Mouse (Mus musculus): ENCODE measurements around the gene Tmem273.

Tmem273 gene

DNA sequence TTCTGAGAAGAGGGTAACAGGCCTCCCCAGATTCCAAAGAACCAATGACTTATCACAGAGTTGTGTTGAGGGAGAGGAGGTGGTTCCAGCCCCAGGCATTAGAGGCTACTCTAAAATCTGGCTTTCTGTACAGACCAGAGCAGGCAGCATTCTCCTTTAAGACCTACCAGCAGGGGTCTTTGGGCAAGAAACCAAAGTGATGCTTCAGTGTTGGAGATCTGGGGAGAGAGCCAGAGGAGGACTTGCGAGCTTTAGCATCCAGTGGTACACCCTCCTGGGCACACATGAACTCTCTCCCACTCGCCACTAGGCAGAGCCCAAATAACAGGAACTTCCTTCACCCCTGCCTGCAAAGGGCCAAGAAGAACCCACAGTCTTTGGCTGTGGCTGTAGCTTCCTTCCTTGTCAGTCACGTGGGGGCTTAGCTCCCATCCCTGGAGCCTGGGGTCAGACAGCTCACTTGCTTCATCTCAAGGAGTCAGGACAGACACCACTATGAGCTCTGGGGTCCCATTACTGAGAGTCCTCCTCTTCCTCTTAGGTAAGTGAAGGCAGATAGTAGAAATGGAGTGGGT lies at the start of gene Tmem273:
Gene Tmem273 (plus strand): TSS at position 408 of the 575 bp plus-strand sequence.
- no peak for DNase-seq

DNA sequence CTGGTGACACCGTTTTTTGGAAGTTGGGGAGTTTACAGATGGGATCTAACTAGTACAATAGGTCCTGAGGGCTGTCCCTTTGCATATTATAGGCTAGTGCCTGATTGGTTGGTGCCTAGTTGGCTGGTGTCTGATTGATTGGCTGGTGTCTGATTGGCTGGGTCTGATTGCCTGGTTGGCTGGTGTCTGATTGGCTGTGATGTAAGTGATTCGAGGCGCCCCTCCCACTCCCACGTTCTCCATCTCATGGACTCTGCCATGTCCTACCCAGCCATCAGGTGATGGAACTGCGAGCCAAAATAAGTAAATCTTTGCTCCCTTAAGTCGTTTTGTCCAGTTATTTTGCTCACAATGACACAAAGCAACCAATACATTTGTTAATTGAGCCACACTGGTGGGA lies 49.2 kb upstream of the Tmem273 start:
- no peak for DNase-seq

- no peak for DNase-seq
These were observed 47.2 kb upstream of the Tmem273 start for GRCm38 (mm10) chr14:32738586-32738985.

DNA sequence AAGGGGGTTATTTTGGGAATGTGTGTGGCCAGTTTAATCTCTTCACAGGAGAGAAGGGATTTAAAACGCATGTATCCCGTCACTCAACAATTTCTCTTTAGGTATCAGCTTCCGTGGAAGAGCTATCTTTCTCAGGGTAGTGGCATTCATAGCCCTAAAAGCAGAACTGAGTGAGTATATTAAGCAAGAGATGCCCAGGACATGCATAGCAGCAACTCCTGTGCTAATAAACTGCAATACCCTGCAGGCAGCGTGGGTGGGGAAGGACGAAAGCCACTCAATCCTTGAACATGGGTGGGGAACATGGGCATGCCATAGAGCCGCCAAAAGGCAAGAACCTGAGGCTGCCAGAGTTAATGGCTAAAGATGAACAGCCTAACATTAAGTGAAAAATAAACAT lies 37.2 kb upstream of the Tmem273 start:
- DNase-seq = no peak

GRCm38 (mm10) chr14:32750727-32751126 lies 35.0 kb upstream of the Tmem273 start:
- DNase-seq = no peak

DNA sequence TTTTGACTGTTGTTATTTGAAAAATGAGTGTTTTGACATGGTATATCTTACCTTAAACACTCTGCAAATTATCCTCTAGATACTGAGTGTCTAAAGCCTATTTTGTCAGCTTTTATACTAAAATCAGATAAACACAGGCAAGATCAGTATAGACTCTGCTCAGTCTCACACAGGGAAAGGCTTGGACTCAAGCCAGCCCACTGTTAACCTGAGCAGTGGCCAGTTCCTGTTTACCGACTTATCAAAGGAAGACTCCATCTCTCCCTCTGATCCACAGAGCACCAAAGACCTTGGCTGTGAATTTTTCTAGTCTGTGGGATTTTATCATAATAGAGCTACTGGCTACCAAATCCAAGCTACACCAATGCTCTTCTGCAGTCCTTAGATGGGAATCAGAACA lies 31.5 kb upstream of the Tmem273 start:
- DNase-seq = no peak

DNA sequence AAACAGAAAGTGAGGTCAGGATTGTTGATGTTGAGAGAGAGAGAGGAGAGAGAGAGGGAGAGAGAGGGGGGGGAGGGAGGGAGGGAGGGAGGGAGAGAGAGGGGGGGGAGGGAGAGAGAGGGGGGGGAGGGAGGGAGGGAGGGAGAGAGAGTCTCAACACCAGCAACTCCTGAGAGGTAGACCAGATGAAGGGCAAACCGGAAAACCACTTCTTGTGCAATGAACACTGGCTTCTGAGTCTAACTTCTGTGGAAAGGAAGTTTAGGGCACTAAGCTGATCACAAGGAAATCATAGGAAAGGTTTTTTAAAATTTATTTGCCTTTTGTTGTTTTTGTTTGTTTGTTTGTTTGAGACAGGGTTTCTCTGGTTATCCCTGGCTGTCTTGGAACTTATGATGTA lies 23.6 kb upstream of the Tmem273 start:
- DNase-seq = no peak

DNA sequence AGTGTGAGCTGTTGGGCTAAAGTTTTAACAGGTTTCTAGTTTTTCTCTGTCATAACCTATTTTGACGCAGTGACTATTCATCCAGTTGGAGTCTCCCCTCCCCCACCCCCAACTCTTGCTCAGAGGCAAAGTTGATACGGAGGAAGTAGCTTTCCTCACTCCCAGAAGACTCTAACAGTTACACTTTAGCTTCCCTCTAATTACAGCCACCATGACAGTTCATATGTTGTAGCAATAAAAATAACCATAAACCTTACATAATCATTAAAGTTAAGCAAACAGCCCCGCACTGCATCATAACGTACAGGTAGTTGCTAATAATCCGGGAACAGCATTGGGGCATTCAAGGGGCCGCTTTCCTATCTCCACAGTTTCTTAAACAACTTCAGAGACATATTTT lies 15.2 kb upstream of the Tmem273 start:
- DNase-seq = no peak

- DNase-seq = no peak
These were observed 13.7 kb upstream of the Tmem273 start for GRCm38 (mm10) chr14:32772085-32772484.

- DNase-seq = no peak
These were observed 13.0 kb upstream of the Tmem273 start for GRCm38 (mm10) chr14:32772791-32773190.

DNA sequence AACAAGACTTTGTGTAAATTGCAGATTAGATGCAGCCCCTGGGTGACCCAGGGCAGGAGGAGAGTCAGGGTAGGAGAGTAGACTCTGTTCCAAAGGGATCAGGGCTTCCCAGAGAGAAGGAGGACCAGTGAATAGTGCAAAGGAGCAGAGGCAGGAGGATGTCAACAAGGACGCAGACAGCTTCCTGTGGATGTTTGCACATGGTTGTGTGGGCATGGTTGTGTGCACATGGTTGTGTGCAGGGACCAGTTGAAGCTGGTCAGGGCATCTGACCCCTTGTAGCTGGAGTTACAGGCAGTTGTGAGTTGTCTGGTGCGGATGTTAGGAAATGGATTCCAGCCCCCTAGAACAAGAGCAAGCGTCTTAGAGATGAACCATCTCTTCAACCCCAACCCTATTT lies 12.3 kb upstream of the Tmem273 start:
- DNase-seq = no peak

- DNase-seq = no peak
These were observed 9.7 kb upstream of the Tmem273 start for GRCm38 (mm10) chr14:32776077-32776476.

DNA sequence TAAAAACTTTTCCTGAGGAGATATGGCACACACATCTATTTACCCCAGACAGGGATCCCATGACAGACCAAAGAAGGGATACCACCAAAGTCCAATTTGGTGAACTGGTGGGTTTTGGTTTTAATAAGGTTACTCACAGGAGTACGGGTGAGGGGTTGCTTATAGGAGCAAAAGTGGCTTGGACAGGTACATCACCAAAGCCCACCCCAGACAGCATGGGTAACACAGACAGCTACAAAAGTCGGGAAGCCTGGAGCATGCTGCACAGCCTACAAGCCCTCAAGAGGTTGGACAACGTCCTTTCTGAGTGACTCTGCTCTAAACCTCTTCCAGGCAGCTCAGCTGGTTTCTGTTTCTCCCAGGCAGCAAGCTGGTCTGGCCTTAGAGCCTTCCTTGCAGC lies 7.4 kb upstream of the Tmem273 start:
- DNase-seq = no peak

DNA sequence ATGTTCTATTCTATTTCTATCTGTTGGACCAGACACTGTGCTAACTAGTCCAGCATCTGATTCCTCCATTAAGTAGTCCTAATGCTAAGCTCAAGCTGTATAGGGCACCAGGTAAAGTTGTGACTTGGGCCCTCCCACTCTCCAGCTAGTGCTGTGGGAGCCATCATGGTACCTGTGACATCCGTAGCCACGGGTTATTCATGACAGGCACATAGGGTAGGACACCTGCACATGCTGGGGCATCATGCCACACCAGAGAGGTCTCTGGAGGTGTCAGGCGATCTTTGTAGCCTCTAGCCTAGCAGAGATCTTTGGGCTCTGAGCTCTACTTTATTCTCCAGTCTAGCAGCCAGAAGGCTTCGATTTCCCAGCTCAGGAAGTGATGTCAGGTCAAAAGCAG lies 2.9 kb upstream of the Tmem273 start:
- no peak for DNase-seq

DNA sequence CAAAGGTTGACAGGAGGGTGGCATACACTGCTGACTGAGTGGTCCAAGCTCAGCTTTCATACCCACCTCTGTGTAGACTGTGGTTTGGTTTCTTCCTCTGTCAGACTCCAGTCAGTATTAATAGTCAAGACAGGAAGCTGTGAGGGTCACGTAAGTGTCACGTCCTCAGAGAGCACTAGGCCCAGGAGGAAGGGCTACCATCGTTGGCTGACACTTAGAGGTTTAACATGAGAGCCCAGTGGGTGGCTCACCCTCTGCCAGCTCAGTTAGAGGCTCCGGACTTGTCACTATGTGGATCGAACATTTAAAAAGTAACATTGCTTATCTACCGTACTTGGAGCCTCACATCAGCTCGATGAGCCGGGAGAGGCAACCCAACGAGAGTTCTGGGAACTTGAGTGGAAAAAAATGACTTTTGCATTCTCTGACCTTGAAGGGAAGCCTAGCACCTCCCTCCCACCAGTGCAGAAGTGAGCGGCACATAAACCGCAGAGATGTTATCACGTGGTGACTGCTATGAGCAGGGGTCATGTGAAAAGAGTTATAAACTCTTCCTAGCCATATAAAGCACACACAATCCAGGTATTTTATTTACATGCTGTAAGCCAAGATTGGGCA lies 1.5 kb upstream of the Tmem273 start:
- DNase-seq = peak; percentile 6 to 8

- no peak for DNase-seq
These were observed 1.0 kb upstream of the Tmem273 start for GRCm38 (mm10) chr14:32784748-32785134.

GRCm38 (mm10) chr14:32787691-32788090 lies 1.9 kb downstream of the Tmem273 start:
- no peak for DNase-seq

- DNase-seq = no peak
These were observed 10.6 kb downstream of the Tmem273 start for GRCm38 (mm10) chr14:32796375-32796774.

DNA sequence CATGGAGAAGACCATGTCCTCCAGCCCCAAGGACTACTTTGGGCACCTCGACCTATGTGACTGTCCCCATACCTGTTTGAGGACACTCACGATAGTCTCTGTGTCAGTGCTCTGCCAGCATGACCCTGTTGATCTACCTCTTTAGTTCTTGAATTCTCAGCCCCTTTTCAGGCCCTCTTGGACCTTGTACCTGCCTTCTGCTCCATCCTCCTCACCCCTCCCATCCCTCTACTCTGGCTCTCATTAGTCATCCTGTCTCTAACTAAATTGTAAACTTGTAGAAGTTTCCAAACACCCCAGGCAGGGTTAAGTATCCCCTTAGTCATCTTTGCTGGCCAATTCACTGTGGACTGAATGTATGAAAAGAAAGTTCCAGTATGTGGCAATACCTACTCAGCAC lies 12.0 kb downstream of the Tmem273 start:
- DNase-seq = no peak

DNA sequence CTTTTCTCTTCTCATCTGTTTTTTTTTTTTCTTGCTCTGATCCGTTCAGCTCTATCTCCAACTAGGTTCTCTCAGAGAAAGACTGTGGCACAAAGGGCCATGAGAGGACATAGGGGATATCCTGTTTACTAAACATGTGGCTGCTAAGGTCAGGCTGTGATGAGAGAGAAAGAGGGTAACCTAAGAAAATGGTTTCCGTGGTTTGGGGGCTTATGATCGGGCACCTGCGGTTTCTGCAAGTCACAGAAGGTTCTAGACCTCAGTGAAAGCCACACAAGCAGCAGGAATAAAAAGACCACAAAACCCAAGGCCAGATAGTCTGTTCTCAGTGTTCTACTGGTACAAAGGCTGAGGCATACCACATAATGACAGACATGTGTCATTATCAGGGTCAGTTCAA lies 12.6 kb downstream of the Tmem273 start:
- DNase-seq = no peak

DNA sequence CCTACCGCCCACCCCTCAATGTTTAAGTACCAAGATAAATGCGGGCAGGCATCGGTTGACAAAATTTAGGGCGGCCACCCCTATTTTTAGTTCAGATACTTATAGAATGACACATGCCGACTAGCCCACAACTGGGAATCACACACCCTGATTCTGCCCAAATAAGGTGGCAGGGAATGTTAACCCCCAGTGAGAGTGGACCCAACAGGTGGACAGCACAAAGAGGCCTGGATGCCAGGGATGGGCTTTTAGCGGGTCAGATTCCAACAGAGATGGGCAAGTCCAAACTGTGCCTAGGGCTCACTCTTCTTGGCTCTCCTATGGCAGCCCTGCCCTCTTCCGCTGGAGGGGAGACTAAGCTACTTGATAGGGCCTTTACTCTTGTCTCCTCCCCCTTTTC lies 14.3 kb downstream of the Tmem273 start:
- DNase-seq = no peak

GRCm38 (mm10) chr14:32801016-32801661 lies 15.4 kb downstream of the Tmem273 start:
- no peak for DNase-seq

- DNase-seq = no peak
These were observed 15.9 kb downstream of the Tmem273 start for GRCm38 (mm10) chr14:32801662-32802024.

GRCm38 (mm10) chr14:32810111-32810510 lies 24.3 kb downstream of the Tmem273 start:
- no peak for DNase-seq

GRCm38 (mm10) chr14:32812429-32812828 lies 26.7 kb downstream of the Tmem273 start:
- DNase-seq = no peak
